Mouse (Mus musculus) gastrocnemius, adult 8-10 months (tissue): ENCODE results near the gene 1700018B08Rik. TPM values are rescaled to one million over a fixed set of nuclear protein-coding genes. Genes with fewer than 3 reads are reported as not detected.

Experiments used
- DNase-seq, 2 experiments: peaks; one replicate each; pipeline ENCODE4 v3.0.0; 2022; ENCODE audit warnings: low spot score in 2 of 2
- total RNA-seq, 4 experiments: library from RNA; stranded (reverse); gene quantifications; 2 replicates each; pipeline ENCODE4 v1.2.4; 2022

Gene 1700018B08Rik
- total RNA-seq, 4 experiments from 2014 or later: not detected

DNA sequence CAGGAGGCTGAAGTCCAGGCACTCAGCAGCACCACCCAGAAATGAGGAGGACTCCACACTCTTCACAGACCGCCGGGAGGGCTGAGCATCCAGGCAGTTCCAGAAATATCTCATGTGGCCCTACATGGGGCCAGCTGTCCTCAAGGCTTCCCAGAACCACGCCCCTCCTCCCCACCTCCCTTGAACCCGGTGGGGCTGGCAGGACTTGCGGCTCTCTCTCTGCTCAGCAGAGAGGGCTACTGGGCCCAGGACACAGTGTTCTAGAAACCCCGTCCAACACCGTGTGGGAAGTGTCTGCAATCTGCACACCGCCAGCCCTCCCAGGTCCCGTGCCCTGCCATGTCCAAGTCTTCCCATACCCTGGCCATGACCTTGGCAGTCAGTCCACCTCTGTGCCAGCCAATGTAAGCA lies 18.8 kb upstream of the 1700018B08Rik start:
- peak; percentile 89 to 92 for DNase-seq

DNA sequence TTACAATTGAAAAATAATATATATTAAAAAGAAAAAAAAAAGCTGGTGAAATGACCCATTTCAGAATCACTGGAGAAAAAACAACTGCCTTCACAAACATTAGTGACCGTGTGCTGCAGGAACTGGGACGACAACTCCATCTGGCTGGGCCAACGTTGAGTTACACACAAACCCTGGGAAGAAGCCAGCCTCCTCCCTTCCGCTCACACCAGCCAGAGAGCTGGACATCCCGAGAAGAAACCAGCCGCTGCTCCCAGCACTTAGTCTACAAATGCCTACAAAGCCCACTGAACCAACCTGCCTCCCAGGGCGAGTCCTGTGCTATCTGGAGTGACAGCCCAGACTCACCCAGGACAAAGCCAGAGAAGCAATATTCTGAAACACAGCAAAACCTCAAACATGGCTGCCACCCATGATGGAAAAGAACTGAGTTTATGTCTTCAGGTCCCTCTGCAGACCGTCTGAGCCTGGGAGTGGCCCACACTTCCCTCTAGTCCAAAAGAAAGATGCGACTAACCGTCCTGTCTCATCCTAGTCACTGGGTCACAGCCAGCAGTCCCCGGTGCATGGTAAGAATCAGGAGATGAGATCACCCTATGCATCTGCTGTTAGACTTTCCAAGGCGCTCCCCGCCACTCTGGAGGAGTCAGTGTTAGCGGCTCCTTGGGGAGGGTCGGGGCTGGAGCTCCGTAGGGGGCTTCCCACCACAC lies 17.7 kb upstream of the 1700018B08Rik start:
- DNase-seq: peak; percentile 65 to 71

DNA sequence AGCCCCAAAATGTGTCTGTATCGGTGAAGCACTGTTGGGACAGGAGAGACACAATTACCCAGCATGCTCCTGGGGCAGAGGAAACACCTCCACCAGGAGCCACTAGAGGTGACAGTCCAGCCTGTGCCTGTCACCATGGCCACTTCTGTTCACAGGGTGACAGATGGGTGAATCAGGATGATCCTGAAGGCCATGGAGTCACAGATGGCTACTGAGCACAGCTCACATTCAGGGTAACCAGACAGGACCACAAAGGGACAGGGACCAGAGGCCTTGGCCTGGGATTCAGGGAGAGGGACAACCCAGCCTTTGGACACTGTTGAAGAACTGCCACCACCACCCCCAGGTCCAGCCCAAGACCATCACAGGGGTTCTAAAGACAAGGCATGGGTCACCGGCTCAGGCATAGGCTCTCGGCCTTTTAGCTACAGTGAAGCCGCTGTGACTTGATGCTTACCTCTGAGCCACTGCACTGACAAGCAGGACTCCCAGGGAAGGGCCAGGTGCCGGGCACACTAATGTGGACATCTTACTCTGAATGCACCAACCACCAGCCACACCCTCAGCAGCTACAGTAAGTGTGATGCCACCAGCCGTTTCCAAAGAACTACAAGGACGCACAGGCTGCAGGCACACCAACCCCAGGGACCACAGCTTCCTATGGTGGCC lies 16.4 kb upstream of the 1700018B08Rik start:
- no peak for DNase-seq

DNA sequence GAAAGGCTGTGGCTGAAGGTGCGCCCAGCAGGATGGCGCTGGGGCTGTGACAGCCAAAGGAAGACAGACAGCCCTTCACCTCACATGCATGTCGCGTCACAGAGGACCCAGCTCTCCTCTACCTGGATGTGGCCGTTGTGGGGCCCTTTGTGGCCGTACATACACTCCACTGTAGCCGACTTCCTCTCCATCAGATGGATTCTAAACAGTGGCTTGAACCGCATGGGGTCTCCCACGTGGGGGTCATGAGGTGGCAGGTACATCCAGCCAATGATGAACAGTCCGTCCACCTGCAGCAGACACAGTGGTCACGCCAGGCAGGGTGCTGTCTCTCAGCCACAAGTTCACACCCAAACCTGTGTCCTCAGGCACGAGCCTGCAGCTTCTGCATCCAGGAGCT lies 15.7 kb upstream of the 1700018B08Rik start:
- DNase-seq: no peak

DNA sequence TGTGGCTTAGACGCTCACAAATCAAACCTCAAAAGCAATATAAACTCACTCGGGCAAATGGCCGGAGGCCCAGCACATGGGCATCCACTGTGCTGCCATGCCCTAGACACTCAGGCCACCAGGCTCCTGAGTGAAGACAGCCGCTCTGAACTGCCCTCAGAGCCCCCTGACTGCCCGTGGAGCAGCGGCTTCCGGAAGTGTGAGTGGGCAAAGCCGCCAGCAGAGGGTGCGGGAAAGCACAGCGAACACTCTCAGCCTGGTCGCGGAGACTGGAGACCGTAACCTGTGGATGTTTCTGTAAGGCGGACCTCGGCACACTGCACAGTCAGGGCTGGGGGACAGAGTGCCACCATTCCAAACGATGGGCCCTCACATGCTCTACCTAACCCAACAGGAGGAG lies 14.4 kb upstream of the 1700018B08Rik start:
- no peak for DNase-seq

DNA sequence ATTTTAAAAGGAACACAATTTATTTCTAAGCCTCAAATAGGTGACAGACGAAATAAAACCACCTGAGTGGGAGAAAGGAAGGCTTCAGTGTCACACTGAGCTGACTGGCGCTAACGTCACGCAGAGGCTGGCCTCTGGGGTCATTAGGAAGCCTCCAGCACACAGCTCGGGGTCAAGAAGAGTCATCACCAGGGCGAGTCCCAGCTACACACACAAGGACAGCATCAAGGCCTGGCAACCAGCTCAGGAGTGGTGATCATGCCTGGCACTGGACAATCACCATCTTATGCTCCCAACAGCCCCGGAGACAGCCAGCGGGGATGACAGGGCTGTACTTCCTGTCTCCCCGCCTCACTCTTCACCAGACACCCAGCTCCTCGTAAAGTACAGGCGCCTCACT lies 13.6 kb upstream of the 1700018B08Rik start:
- DNase-seq: no peak

DNA sequence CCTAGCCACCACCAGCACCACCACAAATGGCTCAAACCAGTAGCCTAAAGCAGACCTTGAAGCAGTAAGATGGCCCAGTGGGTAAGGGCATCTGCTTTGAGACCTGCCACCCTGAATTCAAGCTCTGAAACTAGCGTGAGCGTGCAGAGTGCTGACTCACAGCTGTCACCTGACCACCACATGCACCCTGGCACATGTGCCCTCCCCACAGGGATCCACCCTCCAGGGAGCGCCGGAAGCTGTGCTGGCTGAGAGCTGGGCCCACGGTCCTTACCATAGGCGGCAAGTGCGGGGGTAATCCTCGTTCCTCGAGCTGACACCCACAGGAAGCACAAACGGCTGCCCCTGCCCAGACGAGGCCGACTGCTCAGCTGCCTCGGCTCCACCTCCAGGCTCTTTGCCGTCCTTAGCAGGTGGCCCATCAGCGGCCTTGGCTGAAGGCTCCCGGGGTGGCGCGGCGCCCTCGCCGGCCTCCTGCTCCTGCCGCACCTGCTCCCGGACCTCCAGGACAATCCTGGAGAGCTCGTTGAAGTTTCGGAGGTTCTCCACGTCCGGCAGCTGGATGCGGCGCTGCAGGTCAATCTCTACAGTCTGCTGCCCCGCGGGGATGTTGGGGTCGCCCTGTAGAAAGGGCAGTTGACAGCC lies 9.8 kb upstream of the 1700018B08Rik start:
- peak in 1 of 2 experiments; percentile 19 for DNase-seq

DNA sequence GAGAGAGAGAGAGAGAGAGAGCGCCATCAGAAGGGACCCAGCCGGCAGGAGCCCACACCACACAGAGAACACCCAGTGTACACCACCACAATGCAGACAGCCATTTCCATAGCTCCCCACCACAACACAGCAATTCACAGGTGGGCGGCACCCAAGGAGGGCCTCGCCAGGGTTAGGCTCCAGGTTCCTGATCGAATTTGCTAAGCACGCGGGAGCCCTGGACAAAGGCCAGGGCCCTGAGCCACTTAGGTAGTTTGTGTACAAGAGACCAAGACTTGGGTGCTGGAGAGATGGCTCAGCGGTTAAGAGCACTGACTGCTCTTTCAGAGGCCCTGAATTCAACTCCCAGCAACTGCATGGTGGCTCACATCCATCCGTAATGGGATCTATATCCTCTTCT lies 8.4 kb upstream of the 1700018B08Rik start:
- DNase-seq: no peak

DNA sequence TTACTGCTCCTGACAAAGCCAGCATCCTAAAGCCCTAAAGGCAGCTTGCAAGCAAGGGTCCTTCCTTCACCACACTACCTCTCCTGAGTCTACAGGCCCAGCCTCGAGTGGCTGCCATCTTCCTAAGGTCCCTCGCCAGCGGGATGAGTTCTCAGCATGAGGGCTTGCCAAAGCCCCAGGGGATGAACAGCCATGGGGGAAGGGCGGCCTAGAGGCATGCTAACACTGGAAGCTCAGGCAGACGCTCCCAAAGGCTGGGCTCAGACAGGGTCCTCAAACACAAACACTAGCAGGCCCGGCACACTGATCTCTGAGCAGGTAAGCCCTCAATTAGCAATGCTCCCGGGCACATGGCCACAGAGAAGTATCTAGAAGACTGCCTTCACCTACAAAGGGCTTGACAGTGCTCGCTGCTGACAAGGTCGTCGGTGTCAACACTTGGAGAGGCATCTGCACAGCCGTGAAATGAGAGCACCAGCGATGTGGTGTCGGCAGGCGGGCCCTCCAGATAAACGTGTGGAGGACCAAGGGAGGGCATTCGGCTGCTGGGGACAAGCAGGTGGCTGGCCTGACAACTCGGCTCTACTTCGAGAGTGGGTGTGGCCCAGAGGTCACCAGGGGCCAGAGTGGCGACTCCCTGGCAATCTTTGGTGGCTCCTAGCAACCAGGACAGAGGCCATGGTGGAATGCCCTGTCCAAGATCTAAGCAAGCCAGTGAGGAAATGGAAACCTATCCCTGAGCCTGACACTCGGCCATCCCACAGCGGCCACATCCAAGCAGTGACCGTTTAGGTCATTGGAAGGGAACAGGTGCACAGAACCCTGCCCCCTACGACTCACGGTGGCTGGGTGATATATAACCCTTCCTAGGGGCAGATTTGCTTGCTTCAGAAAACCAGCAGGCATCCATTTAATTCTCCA lies 7.2 kb upstream of the 1700018B08Rik start:
- DNase-seq: peak; percentile 74 to 88

DNA sequence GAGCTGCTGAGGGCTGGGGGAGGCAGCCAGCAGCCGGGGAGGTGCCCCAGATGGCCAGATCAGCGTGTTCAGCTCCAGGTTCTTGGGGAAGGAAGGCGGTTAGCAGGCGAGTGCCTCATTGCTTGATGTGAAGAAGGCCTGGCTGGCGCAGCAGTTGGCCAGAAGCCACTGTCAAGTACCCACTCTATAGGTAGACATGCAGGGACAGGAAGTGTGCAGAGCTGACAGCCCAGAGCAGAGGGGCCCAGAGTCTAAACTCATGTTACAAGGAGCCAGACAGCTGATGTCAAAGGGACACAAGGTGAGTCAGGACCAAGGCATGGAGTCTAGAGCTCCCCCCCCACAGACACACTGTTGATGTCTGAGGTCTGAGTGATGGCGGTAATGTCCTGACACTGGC lies 5.9 kb upstream of the 1700018B08Rik start:
- DNase-seq: no peak

DNA sequence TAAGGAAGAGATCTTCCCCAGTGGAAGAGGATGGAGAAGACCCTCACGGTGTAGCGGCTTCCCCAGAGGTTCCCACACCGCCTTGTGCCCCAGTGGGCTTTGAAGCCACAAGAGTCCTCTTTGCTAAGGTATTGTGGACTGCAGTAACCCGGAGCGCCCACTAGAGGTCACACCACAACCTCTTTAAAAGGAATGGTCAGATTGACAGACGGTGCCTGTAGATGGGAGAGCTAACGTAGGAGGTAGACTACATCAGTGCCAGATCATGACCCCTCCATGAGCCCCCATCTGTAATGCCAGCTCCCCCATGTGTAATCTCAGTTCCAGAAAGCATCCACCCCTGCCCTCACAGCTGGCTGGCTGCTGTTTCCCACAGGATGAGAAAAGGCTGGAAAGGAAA lies 3.0 kb upstream of the 1700018B08Rik start:
- DNase-seq: peak in 1 of 2 experiments; percentile 64

DNA sequence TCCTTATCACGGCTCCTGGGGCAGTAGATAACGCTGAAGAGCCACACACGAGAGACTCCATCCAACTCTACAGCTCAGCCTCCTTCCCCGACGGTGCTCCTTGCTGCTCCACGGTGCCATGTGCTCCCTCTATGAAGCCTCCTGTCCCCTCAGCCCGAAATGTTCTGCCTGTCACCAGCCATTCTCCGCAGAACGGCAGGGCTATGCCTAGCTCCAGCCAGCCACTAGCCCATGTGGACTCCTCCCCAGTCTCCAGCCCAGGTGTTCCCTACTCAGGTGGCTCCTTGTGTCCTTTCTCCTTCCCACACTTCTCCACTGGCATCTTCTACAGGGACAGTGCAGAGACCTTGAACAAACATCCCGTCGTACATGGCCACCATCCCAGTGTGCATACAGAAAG lies 816 bp upstream of the 1700018B08Rik start:
- DNase-seq: no peak

DNA sequence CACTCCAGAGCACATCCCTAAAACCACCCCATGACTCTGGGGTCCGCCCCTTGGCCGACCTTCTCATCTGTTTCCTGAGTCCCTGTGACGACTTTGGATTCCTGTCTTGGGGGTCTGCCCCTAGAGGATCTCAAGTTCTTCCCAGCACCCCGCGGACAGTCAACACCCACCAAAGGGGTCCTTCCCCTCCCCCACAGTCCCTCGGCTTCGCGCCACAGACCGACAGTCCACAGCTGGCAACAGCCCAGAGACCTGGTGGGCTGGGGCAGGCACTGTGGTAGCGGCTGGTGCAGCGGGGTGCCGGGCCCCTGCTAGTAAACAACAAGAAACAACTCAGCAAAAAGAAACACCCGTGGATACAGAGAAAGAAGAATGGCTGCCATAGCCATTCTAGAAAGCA lies 1.2 kb downstream of the 1700018B08Rik start:
- DNase-seq: no peak

DNA sequence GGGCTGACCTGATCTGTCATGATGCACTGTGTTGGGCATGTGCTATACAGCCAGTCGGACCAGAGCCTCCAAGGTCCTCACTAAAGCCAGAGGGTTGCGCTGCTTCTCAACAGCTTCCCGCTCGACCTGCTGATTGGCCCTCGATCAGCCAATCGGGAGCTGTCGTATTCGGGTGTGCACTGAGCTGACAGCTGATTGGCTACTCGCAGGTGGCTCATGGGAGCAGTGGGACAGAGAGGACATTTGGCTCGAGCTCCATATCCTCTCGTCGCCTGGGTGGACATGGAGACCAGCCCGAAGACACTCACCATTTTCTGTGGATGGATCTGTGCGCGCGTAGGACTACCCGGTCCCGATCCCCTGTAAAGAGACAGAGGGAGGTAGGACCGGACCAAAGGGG lies 2.3 kb downstream of the 1700018B08Rik start:
- DNase-seq: no peak

DNA sequence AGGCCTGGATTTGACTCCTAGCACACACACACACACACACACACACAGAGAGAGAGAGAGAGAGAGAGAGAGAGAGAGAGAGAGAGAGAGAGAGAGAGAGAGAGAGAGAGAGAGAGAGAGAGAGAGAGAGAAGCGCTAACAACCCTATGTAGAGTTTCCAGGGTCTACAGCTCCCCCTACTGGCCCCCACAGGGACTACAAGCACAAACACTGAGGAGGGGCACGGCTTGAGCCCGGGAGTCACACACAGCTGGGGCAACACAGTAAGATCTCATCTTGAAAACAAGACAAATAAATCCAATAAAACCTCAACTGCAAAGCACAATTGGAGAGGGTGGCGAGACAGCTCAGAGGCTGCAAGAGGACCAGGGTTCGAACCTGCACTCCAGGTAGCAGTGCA lies 11.7 kb downstream of the 1700018B08Rik start:
- no peak for DNase-seq

DNA sequence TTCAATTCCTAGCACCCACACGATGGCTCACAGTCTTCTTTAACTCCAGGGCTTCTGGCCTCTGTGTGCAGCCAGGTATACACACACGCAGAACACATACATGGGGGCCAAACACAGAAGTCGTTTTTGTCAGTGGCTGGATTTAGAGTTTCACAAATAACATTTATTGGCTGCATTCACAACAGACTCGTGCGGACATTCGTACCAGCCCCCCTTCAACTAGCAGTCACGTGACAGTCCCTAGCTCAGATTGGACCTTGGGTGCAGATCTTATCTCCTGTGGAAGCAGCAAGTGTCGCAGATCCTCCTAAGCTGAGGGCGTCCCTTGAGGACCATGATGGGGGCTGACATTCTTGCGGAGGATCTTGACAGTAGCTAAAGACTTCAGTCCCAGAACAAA lies 13.5 kb downstream of the 1700018B08Rik start:
- no peak for DNase-seq

DNA sequence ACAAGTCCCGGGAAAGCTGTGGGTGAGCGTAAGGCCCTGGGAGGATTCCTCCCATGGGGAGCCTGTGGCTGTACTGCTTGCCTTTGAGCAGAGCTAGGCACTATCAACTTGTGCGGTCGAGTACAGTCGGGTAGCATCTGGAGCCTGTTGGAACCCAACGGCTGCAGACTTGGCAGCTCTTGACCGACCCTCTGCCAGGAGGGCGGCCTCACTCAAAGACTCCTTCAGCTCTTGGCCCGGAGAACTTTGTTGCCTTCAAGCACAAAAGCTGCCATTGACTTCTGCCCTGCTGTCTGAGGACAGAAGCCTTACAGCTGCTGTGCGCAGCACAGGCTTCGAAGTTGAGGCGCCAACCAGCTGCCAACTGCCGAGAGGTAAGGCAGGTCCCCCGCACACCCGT lies 15.3 kb downstream of the 1700018B08Rik start:
- DNase-seq: no peak

DNA sequence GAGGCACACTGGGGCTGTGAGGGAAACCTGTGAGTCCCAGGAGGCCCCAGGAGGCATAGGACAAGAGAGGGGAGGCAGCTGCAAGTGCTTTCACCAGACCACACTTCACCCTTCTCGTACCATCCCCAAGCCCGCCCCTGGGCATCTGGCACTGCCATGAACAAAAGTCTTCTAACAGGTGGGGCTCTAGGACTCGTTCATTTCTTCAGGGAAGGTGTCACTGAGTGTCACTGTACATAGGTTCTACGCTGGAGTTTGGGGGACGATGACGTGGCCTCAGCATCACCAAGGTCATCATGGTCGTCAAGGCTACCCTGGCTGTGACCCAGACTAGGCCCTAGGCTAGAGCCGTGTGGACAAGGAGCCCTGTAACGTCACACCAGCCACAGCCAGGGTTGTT lies 16.4 kb downstream of the 1700018B08Rik start:
- no peak for DNase-seq

DNA sequence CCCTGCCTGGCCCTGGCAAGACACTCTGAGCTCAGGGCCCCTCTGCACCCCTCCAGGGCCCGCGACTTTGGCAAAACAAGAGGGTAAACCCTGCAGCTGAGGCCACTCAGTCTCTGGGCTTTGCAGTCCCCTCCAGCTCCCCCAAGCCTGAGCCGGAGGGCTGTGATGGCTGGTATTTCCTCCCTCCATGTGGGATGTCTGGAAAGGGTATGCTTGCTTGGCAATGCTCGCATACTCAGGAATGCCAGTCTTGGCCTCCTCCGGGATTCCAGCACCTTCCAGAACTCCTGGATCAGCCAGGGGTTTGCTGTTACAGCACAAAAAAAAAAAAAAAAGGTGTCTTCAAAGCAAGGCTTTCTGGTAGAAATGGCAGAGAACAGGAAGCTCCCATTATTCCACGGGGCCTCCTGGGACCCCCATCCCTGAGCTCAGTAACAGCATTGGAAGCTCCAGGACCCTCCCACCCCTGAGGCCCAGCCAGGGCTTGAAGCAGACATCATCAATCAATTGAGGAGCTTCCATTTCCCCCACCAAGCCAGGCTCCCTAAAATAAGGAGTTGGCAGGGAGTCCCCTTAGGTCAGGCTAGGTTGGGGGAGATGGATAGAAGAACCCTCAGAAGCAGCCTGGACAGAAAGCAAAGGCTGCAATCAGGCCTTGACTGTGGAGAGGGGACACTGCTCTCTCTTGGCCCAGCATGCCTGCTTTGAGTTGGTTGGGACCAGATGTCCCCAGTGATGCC lies 17.1 kb downstream of the 1700018B08Rik start:
- DNase-seq: no peak

DNA sequence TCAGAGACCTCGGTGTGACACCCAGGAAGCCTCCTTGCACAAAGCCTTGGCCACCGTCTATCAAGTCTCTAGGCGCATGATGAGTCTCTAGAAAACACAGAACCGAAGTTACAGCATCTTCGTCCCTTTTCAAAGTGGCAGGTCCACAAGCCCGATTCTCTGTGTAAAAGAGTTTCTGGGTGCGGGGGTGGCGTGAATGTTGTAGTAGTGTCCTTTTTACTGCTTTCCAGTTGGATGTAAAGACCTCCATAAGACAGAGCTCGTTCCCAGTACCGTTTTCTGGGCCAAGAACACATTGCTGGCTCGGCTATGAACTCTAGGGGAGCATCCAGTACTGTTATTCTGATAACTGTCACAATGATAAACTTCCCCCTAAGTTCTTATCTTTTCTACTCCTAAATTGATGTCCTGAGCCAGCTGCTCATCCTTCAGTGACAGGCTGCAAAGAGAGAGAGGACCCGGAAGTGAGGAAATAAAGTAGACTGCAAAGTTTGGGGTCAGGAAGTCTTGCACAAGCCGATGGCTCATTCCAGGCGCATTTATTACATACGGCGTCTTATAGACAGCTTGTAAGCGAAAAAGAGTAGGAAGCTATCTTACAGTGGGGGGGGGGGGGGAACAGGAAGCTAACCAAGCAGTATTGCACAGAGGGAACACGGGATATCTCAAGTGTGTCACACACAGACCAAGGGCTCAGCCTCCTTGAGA lies 18.9 kb downstream of the 1700018B08Rik start:
- DNase-seq: no peak
